Mouse (Mus musculus) small intestine, adult 2 months (tissue): ENCODE data around the gene Traf2. TPM values are rescaled to one million over a fixed set of nuclear protein-coding genes. Genes with fewer than 3 reads are reported as not detected.

Experiments used
- H3K27ac ChIP-seq: fragments of 200-500 bp; 2 replicates; pipeline ENCODE4 v1.5.1; 2012; ENCODE audit warnings: low read depth, low read length, control low read depth, inconsistent platforms; ENCODE audit not compliant: insufficient read depth
- H3K27me3 ChIP-seq: fragments of 200-500 bp; 2 replicates; pipeline ENCODE4 v1.6.1; 2012; ENCODE audit warnings: mild to moderate bottlenecking, moderate library complexity, low read length, inconsistent platforms; ENCODE audit not compliant: control insufficient read depth, insufficient read depth
- H3K36me3 ChIP-seq: fragments of 200-500 bp; 2 replicates; pipeline ENCODE4 v1.6.1; 2012; ENCODE audit warnings: mild to moderate bottlenecking, low read length, control low read depth, inconsistent platforms; ENCODE audit not compliant: control insufficient read depth, insufficient read depth
- H3K4me1 ChIP-seq: fragments of 200-500 bp; 2 replicates; pipeline ENCODE4 v1.6.1; 2012; ENCODE audit warnings: low read length, inconsistent platforms, mixed read lengths; ENCODE audit not compliant: control insufficient read depth, insufficient read depth, insufficient read length
- H3K4me3 ChIP-seq: fragments of 200-500 bp; 2 replicates; pipeline ENCODE4 v1.5.1; 2012; ENCODE audit warnings: low read depth, mild to moderate bottlenecking, control low read depth, inconsistent platforms, low read length, moderate library complexity
- CTCF ChIP-seq: fragments of 200-500 bp; IDR thresholded peaks from 2 replicates; pipeline ENCODE4 v1.5.1; 2012; ENCODE audit warnings: low read depth, mild to moderate bottlenecking, control low read depth, inconsistent platforms, low read length, moderate library complexity, mixed read lengths; ENCODE audit not compliant: insufficient replicate concordance, insufficient read length; ENCODE audit errors: extremely low read depth
- POLR2A ChIP-seq: fragments of 200-500 bp; IDR thresholded peaks from 2 replicates; pipeline ENCODE4 v1.6.1; 2012; ENCODE audit warnings: low read depth, mild to moderate bottlenecking, control low read depth, inconsistent platforms, low read length, moderate library complexity
- WGBS: fragments of 180-500 bp; shearing (Covaris S2); methylation state at CpG from one replicate; pipeline ENCODE4 v1.1.7; 2018; 5-methylcytosine and 5-hydroxymethylcytosine counted together
- polyA plus RNA-seq: library from polyadenylated mRNA; depleted of rRNA; stranded (reverse); fragments of >200 nt; gene quantifications from 2 replicates; pipeline ENCODE4 v1.2.3, GENCODE M21; 2012

Traf2 gene
- polyA plus RNA-seq, 1 experiment = 13.7 TPM

DNA sequence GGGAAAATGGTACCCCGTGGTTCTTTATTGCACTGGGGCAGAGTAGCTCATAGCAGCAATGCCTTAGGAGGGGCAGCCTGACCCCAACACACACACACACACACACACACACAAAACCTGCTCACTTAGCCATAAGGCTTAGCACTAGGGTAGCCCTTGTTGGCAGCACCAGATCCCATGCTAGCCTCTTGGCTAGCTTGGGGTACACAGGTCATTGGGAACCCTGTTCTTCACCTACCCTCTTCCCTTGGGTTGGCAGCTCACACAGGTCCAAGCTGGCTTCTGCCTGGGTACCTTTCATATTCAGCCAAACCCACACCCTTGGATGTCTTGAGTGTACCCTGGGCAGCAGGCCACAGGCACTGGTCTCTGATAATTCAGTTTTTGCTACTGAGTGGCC, 41.7 kb downstream of the Traf2 start:
- Histone ChIP-seq H3K27ac (no peak overlapping the region), H3K4me1 (peaks cover 21% of the 10 kb centered on the region), H3K27me3 (no peaks in the 10 kb centered on the region), H3K36me3 (peaks cover 19% of the 10 kb centered on the region), H3K4me3 (no peak overlapping the region)
- WGBS = 65% methylated on average over 1 of the region's 1 CpGs
- TF ChIP-seq POLR2A = no peak
- TF ChIP-seq CTCF = no peak

DNA sequence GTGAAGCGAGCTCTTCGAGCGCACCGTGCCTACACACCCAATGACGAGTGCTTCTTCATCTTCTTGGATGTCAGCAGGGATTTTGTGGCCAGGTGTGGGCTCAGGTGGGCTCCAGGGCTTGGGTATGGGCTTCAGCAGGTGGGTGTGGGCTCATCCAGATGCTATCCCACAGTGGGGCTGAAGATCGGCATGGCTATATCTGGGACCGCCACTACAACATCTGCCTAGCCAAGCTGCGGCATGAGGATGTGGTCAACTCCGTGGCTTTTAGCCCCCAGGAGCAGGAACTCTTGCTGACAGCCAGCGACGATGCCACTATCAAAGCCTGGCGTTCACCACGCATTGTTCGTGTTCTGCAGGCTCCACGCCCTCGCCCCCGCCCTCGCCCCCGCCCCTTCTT, 42.2 kb downstream of the Traf2 start:
- Histone ChIP-seq H3K27me3 (no peaks in the 10 kb centered on the region), H3K36me3 (peaks cover 19% of the 10 kb centered on the region), H3K27ac (no peak overlapping the region), H3K4me3 (no peak overlapping the region), H3K4me1 (peaks cover 22% of the 10 kb centered on the region)
- 87% methylated on average over 19 of the region's 19 CpGs for WGBS
- no peak for TF ChIP-seq CTCF
- TF ChIP-seq POLR2A = no peak

DNA sequence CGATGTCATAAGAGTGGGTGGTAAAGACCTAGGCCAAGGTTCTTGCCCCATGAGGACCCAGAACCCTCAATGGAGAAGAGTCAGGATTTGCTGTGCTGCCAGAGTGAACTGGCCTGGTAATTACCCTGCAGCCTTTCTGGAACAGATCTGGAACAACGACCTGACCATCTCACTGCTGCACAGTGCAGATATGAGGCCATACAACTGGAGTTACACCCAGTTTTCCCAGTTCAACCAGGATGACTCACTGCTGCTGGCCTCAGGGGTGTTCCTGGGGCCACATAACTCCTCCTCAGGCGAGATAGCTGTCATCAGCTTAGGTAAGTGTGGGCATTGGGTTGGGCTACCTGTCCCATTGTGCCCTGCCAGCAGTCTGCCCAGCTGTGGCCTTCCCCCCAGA, 44.0 kb downstream of the Traf2 start:
- TF ChIP-seq CTCF (no peak), POLR2A (no peak)
- H3K27ac ChIP-seq = peak overlapping the region; percentile 7; the same call in 1 of the 2 replicates
- H3K27me3 ChIP-seq = no peaks in the 10 kb centered on the region
- peaks cover 26% of the 10 kb centered on the region for H3K4me1 ChIP-seq
- H3K36me3 ChIP-seq = peaks cover 19% of the 10 kb centered on the region
- WGBS = 52% methylated on average over 3 of the region's 3 CpGs
- H3K4me3 ChIP-seq = no peak overlapping the region

DNA sequence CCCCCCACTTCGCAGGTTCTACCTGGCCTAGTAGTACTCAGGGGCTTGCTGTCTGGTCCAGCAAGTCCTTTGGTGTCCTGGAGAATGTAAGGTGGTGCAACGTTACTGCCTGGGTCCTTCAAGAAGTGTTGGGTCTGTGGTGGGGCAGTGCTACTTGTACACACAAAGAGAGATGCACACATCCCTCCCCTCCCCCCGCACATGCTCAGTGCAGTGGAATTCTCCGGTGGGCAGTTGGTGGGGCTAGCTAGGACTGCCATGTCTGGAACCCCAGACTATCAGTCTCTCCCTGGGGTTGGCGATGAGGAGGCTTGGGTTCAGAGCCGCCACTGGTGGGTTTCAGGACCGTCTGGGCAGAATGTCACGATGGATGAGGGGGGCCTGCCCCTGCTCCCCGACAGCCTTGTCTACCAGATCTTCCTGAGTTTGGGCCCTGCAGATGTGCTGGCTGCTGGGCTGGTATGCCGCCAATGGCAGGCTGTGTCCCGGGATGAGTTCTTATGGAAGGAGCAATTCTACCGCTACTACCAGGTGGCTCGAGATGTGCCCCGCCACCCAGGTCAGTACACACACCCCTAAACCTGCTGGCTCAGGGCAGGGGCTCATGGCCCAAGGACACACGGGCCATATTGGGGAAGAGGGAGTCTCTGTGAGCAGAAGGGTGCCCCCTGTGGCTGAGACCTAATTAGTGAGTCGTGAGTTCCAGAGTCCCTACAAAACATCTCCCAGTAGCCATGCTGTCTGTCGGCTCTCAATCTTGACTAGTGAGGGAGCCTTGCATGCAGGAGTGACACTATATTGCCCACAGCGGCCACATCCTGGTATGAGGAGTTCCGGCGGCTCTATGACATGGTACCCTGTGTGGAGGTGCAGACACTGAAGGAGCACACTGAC, 44.9 kb downstream of the Traf2 start, which contains the start of gene C8g:
C8g (minus strand) TSS at position 127 of the 894 bp plus-strand sequence.
- Histone ChIP-seq H3K27ac (peak within 1 kb of the TSS; percentile 83), H3K36me3 (peaks cover 19% of the 10 kb centered on the region), H3K4me3 (peak within 1 kb of the TSS; percentile 94), H3K4me1 (peaks cover 26% of the 10 kb centered on the region), H3K27me3 (no peaks in the 10 kb centered on the region)
- 62% methylated on average over 20 of the region's 20 CpGs for WGBS
- no peak for TF ChIP-seq CTCF
- TF ChIP-seq POLR2A = no peak

DNA sequence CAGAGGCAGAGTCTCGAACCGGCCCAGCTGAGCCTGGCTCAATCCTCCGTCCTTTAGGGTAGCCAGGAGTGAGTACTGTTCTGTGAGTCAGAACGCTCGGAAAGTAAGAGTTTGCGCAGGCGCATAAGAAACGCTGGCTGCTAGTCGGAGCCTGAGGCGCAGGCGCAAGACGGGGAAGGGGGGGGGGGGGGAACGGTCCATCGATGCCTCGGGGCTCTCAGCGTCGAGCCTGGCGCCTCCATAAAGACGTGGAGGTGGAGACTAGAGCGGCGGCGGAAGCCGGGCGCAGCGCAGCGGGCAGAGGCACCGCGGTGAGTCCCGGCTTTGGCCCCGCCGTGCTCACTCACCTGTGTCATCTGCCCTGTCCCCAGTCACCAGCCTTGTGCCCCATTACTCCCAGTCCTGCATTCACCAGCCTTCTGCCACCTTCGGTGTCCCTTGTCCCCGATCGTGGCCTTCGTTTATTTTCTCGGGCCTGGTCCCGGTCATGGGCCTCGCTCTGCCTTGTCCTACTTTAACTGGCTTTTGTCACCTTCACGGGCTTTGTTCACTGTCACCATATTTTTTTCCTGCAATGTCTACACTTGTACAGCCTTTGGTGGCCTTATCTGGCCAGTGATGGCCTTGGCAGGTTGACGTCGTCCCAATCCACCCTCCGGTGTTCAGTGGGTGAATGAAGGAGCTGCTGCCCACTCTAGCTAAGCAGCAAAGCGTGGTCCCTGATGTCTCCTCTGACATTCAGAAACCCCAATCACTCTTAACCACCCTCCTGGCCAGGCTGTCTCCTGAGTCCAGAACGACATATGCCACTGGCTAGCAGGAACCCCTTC, 45.9 kb downstream of the Traf2 start, which contains the start of gene Fbxw5:
Fbxw5 (plus strand) TSS at position 175 of the 830 bp plus-strand sequence.
- TF ChIP-seq POLR2A (peak; percentile 70), CTCF (no peak)
- WGBS = under 1% methylated on average over 41 of the region's 44 CpGs
- peak within 1 kb of the TSS; percentile 86 for H3K27ac ChIP-seq
- peaks cover 19% of the 10 kb centered on the region for H3K36me3 ChIP-seq
- peak within 1 kb of the TSS; percentile 94 for H3K4me3 ChIP-seq
- no peaks in the 10 kb centered on the region for H3K27me3 ChIP-seq
- peaks cover 26% of the 10 kb centered on the region for H3K4me1 ChIP-seq

DNA sequence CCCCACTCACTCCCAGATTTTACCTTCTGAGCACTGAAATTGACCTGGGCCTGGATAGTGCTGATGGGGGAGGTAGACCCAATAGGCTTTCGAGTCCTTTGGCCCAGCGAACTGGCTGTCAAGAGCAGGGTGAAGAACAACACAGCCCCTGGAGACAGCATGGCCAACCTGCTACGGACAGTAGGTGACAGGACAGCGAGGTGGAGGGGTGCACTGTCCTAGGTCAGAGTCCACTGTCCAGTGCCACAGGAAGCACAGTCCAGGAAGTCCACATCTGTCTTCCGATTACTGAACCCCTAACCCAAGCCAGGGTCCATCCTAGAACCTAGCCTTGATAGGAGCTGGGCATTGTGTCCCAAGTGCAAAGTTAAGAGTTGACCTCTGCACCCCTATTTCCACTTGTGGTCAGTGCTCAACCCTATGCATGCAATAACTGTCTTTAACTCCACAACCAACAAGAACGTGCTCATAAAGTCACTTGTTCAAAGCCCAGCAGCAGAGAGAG, 46.6 kb downstream of the Traf2 start:
- peak overlapping the region; percentile 55 for H3K4me3 ChIP-seq
- H3K27me3 ChIP-seq = no peaks in the 10 kb centered on the region
- peaks cover 16% of the 10 kb centered on the region for H3K36me3 ChIP-seq
- H3K27ac ChIP-seq = peak overlapping the region; percentile 86
- H3K4me1 ChIP-seq = peaks cover 26% of the 10 kb centered on the region
- TF ChIP-seq CTCF = no peak
- TF ChIP-seq POLR2A = no peak
- WGBS = 52% methylated on average over 6 of the region's 6 CpGs
